Mouse (Mus musculus) left cerebral cortex, adult 18-20 months (tissue): ENCODE data around the gene Slk. TPM values are rescaled to one million over a fixed set of nuclear protein-coding genes. Genes with fewer than 3 reads are reported as not detected.
"Not testable (repeated sequence)": the region's sequence is repeated elsewhere in the genome, so short reads cannot be mapped to it uniquely, and the experiment has no call there.

Experiments
- DNase-seq, 2 experiments: peaks; one replicate each; pipeline ENCODE4 v3.0.0; 2021 to 2022; ENCODE audit warnings: low spot score in 2 of 2, mixed read lengths in 1 of 2
- total RNA-seq, 2 experiments: library from RNA; stranded (reverse); gene quantifications; 2 replicates each; pipeline ENCODE4 v1.2.3; 2021

Gene Slk
- total RNA-seq, 2 experiments from 2014 or later, result 51.2 to 57.1 TPM

GRCm38 (mm10) chr19:47565994-47566393 lies 13.5 kb upstream of the Slk start:
- no peak for DNase-seq

GRCm38 (mm10) chr19:47570042-47570441 lies 9.4 kb upstream of the Slk start:
- DNase-seq, result no peak

- not testable (repeated sequence) for DNase-seq
These were observed 7.5 kb upstream of the Slk start for GRCm38 (mm10) chr19:47571981-47572380.

GRCm38 (mm10) chr19:47573718-47574117 lies 5.8 kb upstream of the Slk start:
- no peak for DNase-seq

- no peak for DNase-seq
These were observed 775 bp upstream of the Slk start for GRCm38 (mm10) chr19:47578581-47579224.

- DNase-seq, result no peak
These were observed 532 bp downstream of the Slk start for GRCm38 (mm10) chr19:47579788-47580631.

- no peak for DNase-seq
These were observed 6.3 kb downstream of the Slk start for GRCm38 (mm10) chr19:47585772-47586171.

- DNase-seq, result no peak
These were observed 7.5 kb downstream of the Slk start for GRCm38 (mm10) chr19:47587009-47587408.

- DNase-seq, result no peak
These were observed 29.0 kb downstream of the Slk start for GRCm38 (mm10) chr19:47608513-47608912.

- no peak for DNase-seq
These were observed 34.0 kb downstream of the Slk start for GRCm38 (mm10) chr19:47613442-47613841.

GRCm38 (mm10) chr19:47621478-47621877 lies 42.0 kb downstream of the Slk start:
- DNase-seq, result no peak

GRCm38 (mm10) chr19:47624940-47625711 lies 45.6 kb downstream of the Slk start:
- DNase-seq, result no peak

GRCm38 (mm10) chr19:47627450-47627849 lies 48.0 kb downstream of the Slk start:
- peak; percentile 22 to 44 for DNase-seq

GRCm38 (mm10) chr19:47629068-47629467 lies 49.6 kb downstream of the Slk start:
- no peak for DNase-seq

- DNase-seq, result no peak
These were observed 50.9 kb downstream of the Slk start for GRCm38 (mm10) chr19:47630381-47630780.

GRCm38 (mm10) chr19:47631799-47632198 lies 52.3 kb downstream of the Slk start:
- no peak for DNase-seq

- DNase-seq, result no peak
These were observed 55.9 kb downstream of the Slk start for GRCm38 (mm10) chr19:47635380-47635779.

GRCm38 (mm10) chr19:47643910-47644309 lies 64.4 kb downstream of the Slk start:
- DNase-seq, result no peak

- no peak for DNase-seq
These were observed 66.1 kb downstream of the Slk start for GRCm38 (mm10) chr19:47645583-47645982.

GRCm38 (mm10) chr19:47646508-47647120 lies 67.1 kb downstream of the Slk start:
- DNase-seq, result no peak

GRCm38 (mm10) chr19:47649071-47649470 lies 69.6 kb downstream of the Slk start:
- DNase-seq, result no peak
